Mouse (Mus musculus): ENCODE data around the gene Ids.

The Ids gene

GRCm38 (mm10) chrX:70314949-70315641 is 49.8 kb downstream of the Ids start:
- DNase-seq (ENCODE audit: low read depth, low spot score), result no peak
- Histone ChIP-seq H3K27me3 (ENCODE audit: control insufficient read depth, insufficient read depth, low read length, poor library complexity, severe bottlenecking) (no peaks in the 10 kb centered on the region), H3K36me3 (ENCODE audit: control insufficient read depth, insufficient read depth, low read length, poor library complexity, severe bottlenecking) (no peaks in the 10 kb centered on the region)
